Mouse (Mus musculus): Measurements from ENCODE around the gene Mrpl49.

Gene Mrpl49

DNA sequence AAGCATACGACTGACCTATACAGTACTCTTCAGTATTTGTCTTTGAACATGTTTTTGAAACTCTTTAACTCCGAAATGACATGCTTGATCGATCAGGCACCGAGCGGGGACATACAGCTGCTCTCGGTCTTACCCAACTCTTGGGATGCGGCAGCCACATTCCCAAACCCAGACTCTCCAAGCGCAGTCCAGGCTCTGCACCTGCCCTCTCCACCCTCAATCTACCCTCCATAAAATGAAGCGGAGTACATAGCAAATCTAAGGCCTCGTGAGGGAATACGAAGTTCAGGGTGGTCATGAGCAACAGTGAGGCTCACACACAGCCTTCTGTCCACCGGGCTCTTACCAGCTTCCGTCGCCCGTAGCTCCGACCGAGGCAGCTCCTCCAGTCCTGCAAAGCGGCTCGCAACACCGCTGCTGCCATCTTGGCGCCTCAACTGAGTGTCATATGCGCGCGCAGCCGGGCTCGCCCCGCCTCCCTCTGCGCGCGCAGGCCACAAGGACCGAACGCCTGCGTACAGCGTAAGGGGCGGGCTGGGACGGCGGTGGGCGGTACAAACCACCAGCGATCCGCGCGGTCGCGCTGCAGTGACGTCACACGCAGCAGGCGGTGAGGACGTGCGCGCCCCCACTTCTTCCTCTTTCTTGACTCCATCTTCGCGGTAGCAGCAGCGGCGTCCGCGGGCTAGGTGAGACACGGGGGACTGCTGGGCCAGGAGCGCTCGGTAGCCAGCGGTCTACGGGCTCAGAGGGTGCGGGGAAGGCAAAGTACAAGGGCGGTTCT lies at the start of gene Mrpl49, which contains the start of gene Fau:
Gene Mrpl49, minus strand, starts transcription at position 473 of the 784 bp plus-strand sequence.
Gene Fau, plus strand, starts transcription at position 532 of the 784 bp plus-strand sequence.
- peak; percentile 99 for DNase-seq (ENCODE audit: low spot score)

GRCm38 (mm10) chr19:6105586-6105985 lies 48.0 kb upstream of the Mrpl49 start, which contains the start of gene Naaladl1:
TSS of gene Naaladl1 (plus strand) at chr19:6105782.
- DNase-seq (ENCODE audit: low spot score): no peak

GRCm38 (mm10) chr19:6104476-6104875 lies 46.9 kb upstream of the Mrpl49 start:
- no peak for DNase-seq (ENCODE audit: low spot score)

DNA sequence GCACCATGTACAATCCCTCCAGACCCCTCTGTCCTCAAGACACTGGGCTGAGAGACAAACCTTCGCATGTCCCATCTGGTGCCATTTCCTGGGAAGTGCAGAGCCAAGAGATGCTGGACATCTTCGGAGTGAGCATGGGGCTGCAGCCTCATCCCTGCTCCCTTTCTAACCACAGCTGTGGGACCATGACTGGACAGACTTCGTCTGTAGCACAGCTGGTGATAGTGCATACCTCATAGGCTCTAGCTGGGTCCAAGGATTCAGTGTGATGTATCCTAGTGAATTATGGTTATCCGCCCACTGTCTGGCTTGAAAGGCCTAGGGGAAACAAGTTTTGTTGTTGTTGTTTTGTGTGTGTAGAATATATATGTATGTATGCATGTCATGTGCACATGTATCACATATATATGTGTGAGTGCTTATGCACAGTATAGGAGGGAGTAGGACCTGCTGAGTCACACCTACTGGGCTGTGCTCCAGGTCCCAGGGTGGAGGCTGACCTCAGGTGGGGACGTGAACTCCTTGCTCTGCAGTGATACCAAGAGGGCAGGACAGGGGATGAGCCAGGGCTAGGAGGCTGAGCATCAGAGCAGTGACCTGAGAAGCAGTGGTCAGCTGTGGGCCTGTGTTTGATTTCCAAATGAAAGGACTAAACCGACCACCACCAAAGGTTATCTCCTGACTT lies 44.7 kb upstream of the Mrpl49 start:
- DNase-seq (ENCODE audit: low spot score): no peak

DNA sequence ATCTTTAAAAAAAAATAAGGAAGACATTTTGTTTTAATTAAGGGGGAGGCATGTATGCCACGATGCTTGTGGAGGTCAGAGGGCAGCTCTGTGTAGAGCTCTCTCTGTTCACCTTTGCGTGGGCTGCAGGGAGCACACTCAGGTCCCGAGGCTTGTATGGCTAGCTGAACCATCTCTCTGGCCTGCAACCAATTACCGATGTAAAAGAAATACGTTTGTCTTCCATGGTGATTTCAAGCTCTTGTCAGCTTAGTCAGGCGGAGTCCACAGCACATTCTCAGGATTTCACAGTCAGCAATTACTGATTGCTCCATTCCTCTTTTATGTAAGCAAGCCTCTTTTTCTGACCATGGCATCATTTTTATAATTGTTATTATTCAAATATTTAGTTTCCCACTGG lies 43.6 kb upstream of the Mrpl49 start:
- DNase-seq (ENCODE audit: low spot score): no peak

- DNase-seq (ENCODE audit: low spot score): no peak
Measured at GRCm38 (mm10) chr19:6097847-6098246, 40.3 kb upstream of the Mrpl49 start.

DNA sequence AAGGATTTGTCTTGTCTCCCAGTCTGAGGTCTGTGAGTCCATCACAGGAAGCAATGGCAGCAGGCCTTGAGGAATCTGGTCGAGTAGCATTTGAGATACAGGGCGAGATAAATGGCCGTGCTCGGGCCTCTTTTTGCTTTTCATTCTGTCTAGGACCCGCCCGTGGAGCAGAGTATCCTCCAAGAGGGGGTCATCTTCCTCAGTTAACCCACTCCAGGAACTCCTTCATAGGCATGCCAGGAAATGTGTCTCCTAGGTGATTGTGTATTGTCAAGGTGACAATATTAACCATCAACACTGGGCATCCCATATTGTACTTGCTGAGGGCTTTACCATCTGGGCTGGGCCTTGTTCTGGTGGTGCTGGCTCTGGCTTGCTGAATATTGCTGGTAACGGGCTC lies 36.5 kb upstream of the Mrpl49 start, which contains the start of gene AC131692.1:
Gene AC131692.1, plus strand, starts transcription at position 301 of the 400 bp plus-strand sequence.
- DNase-seq (ENCODE audit: low spot score): no peak

- DNase-seq (ENCODE audit: low spot score): no peak
Measured at GRCm38 (mm10) chr19:6088841-6089240, 31.3 kb upstream of the Mrpl49 start.

- no peak for DNase-seq (ENCODE audit: low spot score)
Measured at GRCm38 (mm10) chr19:6085417-6085879, 27.9 kb upstream of the Mrpl49 start.

DNA sequence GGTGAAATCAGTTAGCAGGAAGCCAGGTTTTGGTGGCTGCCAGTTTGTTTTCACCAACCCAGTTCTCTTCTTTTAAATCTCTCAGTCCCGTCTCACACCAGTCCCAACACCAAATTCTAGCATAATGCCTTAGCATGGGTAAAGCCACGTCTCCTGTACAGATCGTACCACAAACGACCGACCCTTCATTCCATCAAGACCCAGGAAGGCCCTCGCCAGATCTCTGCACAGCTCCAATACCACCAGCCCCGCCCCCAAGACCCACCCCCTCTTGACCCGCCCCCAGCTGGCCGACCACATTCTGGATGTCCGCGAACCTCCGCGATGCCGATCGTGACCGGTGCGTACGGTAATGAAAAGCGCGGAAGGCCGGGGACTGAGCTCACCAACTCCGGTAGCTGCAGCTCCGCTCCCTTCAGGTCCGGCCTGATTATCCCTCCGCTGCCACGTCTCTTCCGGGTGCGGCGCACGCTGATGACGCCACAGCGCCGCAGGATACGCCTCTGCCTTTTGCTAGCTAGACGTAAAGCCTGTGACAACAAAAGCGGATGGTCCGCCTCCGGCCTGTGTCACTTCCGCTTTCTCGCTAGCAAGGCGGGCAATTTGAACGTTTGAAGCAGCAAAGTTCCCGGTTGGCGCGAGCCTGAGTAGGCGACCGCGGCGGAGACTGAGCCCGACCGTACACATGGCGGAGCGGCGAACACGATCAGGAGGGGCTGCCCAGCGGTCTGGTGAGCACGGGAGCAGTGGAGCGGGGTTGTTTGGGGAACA lies 27.1 kb upstream of the Mrpl49 start, which contains the start of the genes Zfpl1 and Cdca5:
Gene Zfpl1, minus strand, starts transcription at position 479 of the 771 bp plus-strand sequence.
Gene Cdca5, plus strand, starts transcription at position 506 of the 771 bp plus-strand sequence.
- DNase-seq (ENCODE audit: low spot score): peak; percentile 93

- DNase-seq (ENCODE audit: low spot score): no peak
Measured at GRCm38 (mm10) chr19:6082156-6082555, 24.6 kb upstream of the Mrpl49 start, which contains the start of gene Gm28374. TSS of gene Gm28374 (minus strand) at chr19:6082256.

- no peak for DNase-seq (ENCODE audit: low spot score)
Measured at GRCm38 (mm10) chr19:6079983-6080480, 22.4 kb upstream of the Mrpl49 start, which contains the start of gene Tmem262. TSS of gene Tmem262 (plus strand) at chr19:6080033.

DNA sequence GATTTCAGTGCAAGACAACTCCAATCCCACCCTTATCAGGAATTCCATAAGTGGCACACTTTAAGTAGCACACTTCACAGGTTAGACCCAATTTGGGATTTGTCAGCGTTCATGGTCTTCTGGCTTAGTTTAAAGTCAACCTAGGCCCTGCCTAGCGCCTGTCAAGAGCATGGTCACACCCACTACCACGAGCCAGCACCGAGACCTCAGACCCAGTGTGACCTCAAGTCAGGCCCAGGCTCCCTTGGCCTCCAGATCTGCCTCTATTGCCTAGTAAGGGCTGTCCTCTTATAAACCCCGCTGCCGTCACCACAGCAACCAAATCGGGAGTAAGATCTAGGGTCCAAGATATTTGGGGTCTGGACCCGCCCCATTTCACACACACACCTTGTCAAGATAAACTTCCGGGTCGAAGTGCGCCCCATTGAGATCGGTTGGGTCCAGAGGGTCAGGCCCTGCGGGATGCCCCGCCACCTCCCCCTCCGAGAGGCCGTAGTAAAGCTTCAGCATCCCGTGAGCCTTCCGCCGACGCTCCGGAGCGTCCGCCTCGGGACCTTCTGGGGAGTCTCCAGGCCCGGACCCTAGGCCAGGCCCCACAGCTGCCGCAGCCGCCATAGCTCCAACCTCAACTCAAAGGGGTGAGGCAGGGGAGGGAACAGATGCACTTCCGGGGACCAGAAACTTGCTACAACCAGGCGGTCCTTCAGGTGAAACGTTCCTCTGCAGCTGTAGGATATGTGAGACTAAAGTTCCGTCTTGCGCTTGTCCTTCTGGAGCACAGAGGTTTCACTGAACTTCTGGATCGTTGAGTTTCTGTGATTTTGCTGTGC lies 19.2 kb upstream of the Mrpl49 start, which contains the start of gene Vps51:
Gene Vps51, minus strand, starts transcription at position 668 of the 830 bp plus-strand sequence.
- DNase-seq (ENCODE audit: low spot score): peak; percentile 74

DNA sequence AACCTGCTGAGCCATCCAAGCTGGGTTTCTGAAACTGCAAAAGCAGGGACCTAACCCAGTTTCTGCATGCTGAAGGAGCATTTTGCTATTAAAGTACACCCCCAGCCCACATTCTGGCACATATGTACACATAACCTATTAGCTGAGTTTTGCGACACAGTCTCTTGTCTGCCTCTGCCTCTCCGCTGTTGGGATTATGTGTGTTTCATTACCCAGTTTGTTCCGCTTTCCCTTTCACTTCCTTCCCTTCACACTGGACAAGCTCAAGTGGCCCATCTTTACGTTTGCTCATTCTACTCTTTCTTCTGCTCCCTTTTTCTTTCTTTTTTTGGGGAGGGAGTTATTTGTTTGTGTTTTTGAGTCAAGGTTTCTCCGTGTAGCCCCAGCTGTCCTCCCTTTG lies 16.3 kb upstream of the Mrpl49 start:
- DNase-seq (ENCODE audit: low spot score): no peak

- no peak for DNase-seq (ENCODE audit: low spot score)
Measured at GRCm38 (mm10) chr19:6071261-6071660, 13.7 kb upstream of the Mrpl49 start.

GRCm38 (mm10) chr19:6070571-6071250 lies 13.1 kb upstream of the Mrpl49 start:
- DNase-seq (ENCODE audit: low spot score): no peak

DNA sequence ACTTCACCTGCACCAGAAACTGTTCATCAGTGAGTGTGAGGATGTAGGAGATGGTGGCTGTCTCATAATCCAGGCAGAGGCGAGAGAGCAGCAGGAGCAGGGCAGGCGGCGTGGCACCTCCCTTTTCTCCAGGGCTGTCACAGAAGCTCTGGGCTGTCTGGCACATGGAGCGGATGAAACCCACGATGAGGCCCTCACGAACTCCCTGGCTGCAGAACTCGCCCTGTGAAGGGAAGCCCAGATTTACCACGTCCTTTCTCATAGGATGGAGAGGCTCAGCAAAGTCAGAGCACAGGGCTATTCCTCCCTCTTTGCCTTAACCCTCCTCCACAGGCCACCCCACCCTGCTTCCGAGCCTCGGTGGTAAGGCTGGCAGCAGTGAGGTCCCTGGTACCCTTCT lies 12.3 kb upstream of the Mrpl49 start:
- no peak for DNase-seq (ENCODE audit: low spot score)

DNA sequence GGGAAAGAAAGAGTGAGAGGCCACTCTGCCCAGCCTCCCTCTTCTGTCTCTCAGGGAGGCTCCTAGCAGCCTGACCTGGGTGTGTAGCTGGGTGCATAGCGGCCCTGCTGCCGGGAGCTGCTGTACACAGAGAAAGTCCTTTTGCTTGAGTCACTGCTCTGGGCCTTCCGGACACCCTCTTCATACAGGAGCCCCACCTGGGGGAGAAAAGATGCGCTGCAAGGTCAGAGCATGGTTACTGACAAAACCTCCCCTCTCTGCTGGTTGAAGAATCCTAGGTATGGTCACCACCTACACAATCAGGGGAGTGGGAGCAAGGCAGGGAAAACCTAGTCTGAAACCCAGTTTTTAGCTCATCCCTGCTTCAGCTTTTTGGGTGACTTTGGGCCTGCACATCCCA lies 11.4 kb upstream of the Mrpl49 start:
- DNase-seq (ENCODE audit: low spot score): no peak

DNA sequence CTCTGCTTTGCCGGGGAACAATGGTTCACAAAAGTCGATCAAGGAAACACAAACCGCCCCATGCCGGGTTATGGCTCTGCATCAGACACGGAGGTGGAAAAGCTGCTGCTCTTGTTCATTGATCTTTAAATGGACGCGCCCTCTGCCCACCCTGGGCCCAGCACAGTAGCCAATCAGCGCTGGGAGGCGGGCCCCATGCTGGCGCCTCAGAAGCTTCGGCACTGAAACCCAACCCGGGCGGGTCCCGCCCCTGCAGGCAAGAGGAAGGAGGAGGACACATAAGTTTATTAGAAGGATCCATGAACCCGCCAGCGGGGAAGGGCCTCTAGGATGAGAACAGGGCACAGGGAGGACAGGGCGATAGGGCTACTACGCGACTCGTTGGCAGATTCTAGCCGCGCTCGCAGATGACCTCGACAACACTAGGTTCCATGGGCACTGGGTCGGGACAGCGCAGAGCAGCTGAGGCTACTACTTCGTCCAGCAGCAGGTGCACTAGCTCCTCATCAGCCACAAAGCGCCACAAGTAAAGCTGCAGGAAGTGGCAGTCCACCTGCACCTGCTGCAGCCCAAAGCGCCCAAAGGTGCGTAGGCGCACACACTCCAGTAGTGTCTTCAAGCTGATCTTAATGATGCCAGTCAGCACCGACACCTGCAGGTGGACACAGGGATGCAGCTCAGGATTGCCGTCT lies 10.3 kb upstream of the Mrpl49 start, which contains the start of gene Tm7sf2:
Gene Tm7sf2, minus strand, starts transcription at position 650 of the 692 bp plus-strand sequence.
- peak; percentile 83 for DNase-seq (ENCODE audit: low spot score)
